Mouse (Mus musculus): ENCODE data around the gene Prcc. TPM values are rescaled to one million over a fixed set of nuclear protein-coding genes. Genes with fewer than 3 reads are reported as not detected.
"Not testable (repeated sequence)": the region's sequence is repeated elsewhere in the genome, so short reads cannot be mapped to it uniquely, and the experiment has no call there.

The Prcc gene
- polyA plus RNA-seq, 1 experiment from 2014 or later: 14.3 TPM

GRCm38 (mm10) chr3:87901036-87901624 lies 15.7 kb upstream of the Prcc start:
- no peak for ATAC-seq (ENCODE audit: low FRiP score, low read depth)
- Histone ChIP-seq H3K9me3 (no peaks in the 10 kb centered on the region), H3K27ac (no peak overlapping the region), H3K27me3 (replicated peaks) (no peaks in the 10 kb centered on the region), H3K4me1 (no peaks in the 10 kb centered on the region), H3K4me3 (no peak overlapping the region), H3K9ac (no peak overlapping the region), H3K4me2 (replicated peaks) (no peak overlapping the region), H3K36me3 (no peaks in the 10 kb centered on the region)
- WGBS: 63% methylated on average over 1 of the region's 1 CpGs

GRCm38 (mm10) chr3:87899776-87900175 lies 14.4 kb upstream of the Prcc start:
- ATAC-seq (ENCODE audit: low FRiP score, low read depth): no peak
- WGBS: 81% methylated on average over 3 of the region's 3 CpGs
- H3K4me1 ChIP-seq: no peaks in the 10 kb centered on the region
- no peak overlapping the region for H3K4me2 ChIP-seq (replicated peaks)
- H3K27me3 ChIP-seq (replicated peaks): no peaks in the 10 kb centered on the region
- H3K4me3 ChIP-seq: no peak overlapping the region
- H3K27ac ChIP-seq: no peak overlapping the region
- no peaks in the 10 kb centered on the region for H3K9me3 ChIP-seq
- no peaks in the 10 kb centered on the region for H3K36me3 ChIP-seq
- H3K9ac ChIP-seq: no peak overlapping the region

- Histone ChIP-seq H3K9ac (no peak overlapping the region), H3K4me1 (no peaks in the 10 kb centered on the region), H3K4me2 (replicated peaks) (no peak overlapping the region), H3K9me3 (no peaks in the 10 kb centered on the region), H3K27me3 (replicated peaks) (no peaks in the 10 kb centered on the region), H3K36me3 (no peaks in the 10 kb centered on the region), H3K4me3 (no peak overlapping the region), H3K27ac (no peak overlapping the region)
- ATAC-seq (ENCODE audit: low FRiP score, low read depth): no peak
- 78% methylated on average over 3 of the region's 3 CpGs for WGBS
These were observed 13.9 kb upstream of the Prcc start for GRCm38 (mm10) chr3:87899266-87899665.

GRCm38 (mm10) chr3:87893367-87893905 lies 8.0 kb upstream of the Prcc start:
- Histone ChIP-seq H3K4me2 (replicated peaks) (no peak overlapping the region), H3K4me1 (no peaks in the 10 kb centered on the region), H3K36me3 (no peaks in the 10 kb centered on the region), H3K27ac (no peak overlapping the region), H3K27me3 (replicated peaks) (no peaks in the 10 kb centered on the region), H3K4me3 (no peak overlapping the region), H3K9me3 (no peaks in the 10 kb centered on the region), H3K9ac (no peak overlapping the region)
- no peak for ATAC-seq (ENCODE audit: low FRiP score, low read depth)
- WGBS: 82% methylated on average over 3 of the region's 3 CpGs

GRCm38 (mm10) chr3:87891481-87891880 lies 6.1 kb upstream of the Prcc start:
- no peaks in the 10 kb centered on the region for H3K36me3 ChIP-seq
- no peak overlapping the region for H3K9ac ChIP-seq
- no peak overlapping the region for H3K4me2 ChIP-seq (replicated peaks)
- H3K27me3 ChIP-seq (replicated peaks): no peaks in the 10 kb centered on the region
- no peak for ATAC-seq (ENCODE audit: low FRiP score, low read depth)
- no peaks in the 10 kb centered on the region for H3K4me1 ChIP-seq
- WGBS: 67% methylated on average over 3 of the region's 3 CpGs
- H3K9me3 ChIP-seq: peaks cover 4% of the 10 kb centered on the region; the same call in 1 of the 2 replicates
- H3K27ac ChIP-seq: no peak overlapping the region
- H3K4me3 ChIP-seq: no peak overlapping the region

- H3K27me3 ChIP-seq (replicated peaks); H3K4me3 ChIP-seq; ATAC-seq (ENCODE audit: low FRiP score, low read depth); H3K4me2 ChIP-seq (replicated peaks); H3K27ac ChIP-seq; H3K36me3 ChIP-seq; H3K9me3 ChIP-seq; H3K9ac ChIP-seq: not testable (repeated sequence)
- WGBS: 89% methylated on average over 4 of the region's 4 CpGs
- H3K4me1 ChIP-seq: peaks cover 17% of the 10 kb centered on the region
These were observed 2.0 kb upstream of the Prcc start for GRCm38 (mm10) chr3:87887400-87887799.

GRCm38 (mm10) chr3:87886416-87886815 lies 1.0 kb upstream of the Prcc start:
- 87% methylated on average over 6 of the region's 6 CpGs for WGBS
- Histone ChIP-seq H3K27ac (no peak overlapping the region), H3K36me3 (no peaks in the 10 kb centered on the region), H3K4me3 (no peak overlapping the region), H3K9ac (no peak overlapping the region), H3K4me2 (replicated peaks) (peak overlapping the region; percentile 47), H3K9me3 (peaks cover 4% of the 10 kb centered on the region; the same call in 1 of the 2 replicates), H3K4me1 (peaks cover 17% of the 10 kb centered on the region), H3K27me3 (replicated peaks) (no peaks in the 10 kb centered on the region)
- 0 out of 2 replicates have a peak, but pooled peaks have one; percentile 1 for ATAC-seq (ENCODE audit: low FRiP score, low read depth)

- H3K4me3 ChIP-seq: peak overlapping the region; percentile 100
- WGBS: 18% methylated on average over 10 of the region's 10 CpGs
- H3K27ac ChIP-seq: no peak overlapping the region
These were observed 577 bp upstream of the Prcc start for GRCm38 (mm10) chr3:87886004-87886365.

GRCm38 (mm10) chr3:87884708-87885251 lies 628 bp downstream of the Prcc start:
- peaks cover 4% of the 10 kb centered on the region; the same call in 1 of the 2 replicates for H3K9me3 ChIP-seq
- H3K4me3 ChIP-seq: peak overlapping the region; percentile 100
- no peaks in the 10 kb centered on the region for H3K27me3 ChIP-seq (replicated peaks)
- ATAC-seq (ENCODE audit: low FRiP score, low read depth): peak; percentile 11
- peak overlapping the region; percentile 95 for H3K4me2 ChIP-seq (replicated peaks)
- H3K27ac ChIP-seq: peak overlapping the region; percentile 62; the same call in 1 of the 2 replicates
- H3K4me1 ChIP-seq: peaks cover 17% of the 10 kb centered on the region
- H3K36me3 ChIP-seq: peaks cover 9% of the 10 kb centered on the region
- WGBS: under 1% methylated on average over 28 of the region's 28 CpGs
- peak overlapping the region; percentile 95 for H3K9ac ChIP-seq

More at GRCm38 (mm10) chr3:87886004-87886365, 577 bp upstream of the Prcc start:
- Histone ChIP-seq H3K36me3 (no peaks in the 10 kb centered on the region), H3K27me3 (replicated peaks) (no peaks in the 10 kb centered on the region), H3K9ac (no peak overlapping the region), H3K4me2 (replicated peaks) (peak overlapping the region; percentile 47), H3K9me3 (peaks cover 4% of the 10 kb centered on the region; the same call in 1 of the 2 replicates), H3K4me1 (peaks cover 17% of the 10 kb centered on the region)
- ATAC-seq (ENCODE audit: low FRiP score, low read depth): peak; percentile 41

- ATAC-seq (ENCODE audit: low FRiP score, low read depth): no peak
- Histone ChIP-seq H3K4me3 (peak overlapping the region; percentile 100), H3K4me2 (replicated peaks) (peak overlapping the region; percentile 95), H3K27ac (no peak overlapping the region), H3K9me3 (peaks cover 4% of the 10 kb centered on the region; the same call in 1 of the 2 replicates), H3K4me1 (peaks cover 17% of the 10 kb centered on the region), H3K36me3 (peaks cover 10% of the 10 kb centered on the region), H3K27me3 (replicated peaks) (no peaks in the 10 kb centered on the region), H3K9ac (peak overlapping the region; percentile 95)
- 7% methylated on average over 3 of the region's 3 CpGs for WGBS
These were observed 1.1 kb downstream of the Prcc start for GRCm38 (mm10) chr3:87884291-87884690.

GRCm38 (mm10) chr3:87877730-87878129 lies 7.7 kb downstream of the Prcc start:
- Histone ChIP-seq H3K4me3 (no peak overlapping the region), H3K9me3 (no peaks in the 10 kb centered on the region), H3K9ac (no peak overlapping the region), H3K27me3 (replicated peaks) (no peaks in the 10 kb centered on the region), H3K4me2 (replicated peaks) (no peak overlapping the region), H3K36me3 (peaks cover 16% of the 10 kb centered on the region), H3K27ac (no peak overlapping the region), H3K4me1 (no peaks in the 10 kb centered on the region)
- no peak for ATAC-seq (ENCODE audit: low FRiP score, low read depth)
- 94% methylated on average over 4 of the region's 4 CpGs for WGBS

- peaks cover 83% of the 10 kb centered on the region for H3K36me3 ChIP-seq
- H3K4me2 ChIP-seq (replicated peaks); H3K9me3 ChIP-seq; H3K4me3 ChIP-seq; H3K4me1 ChIP-seq; H3K27ac ChIP-seq; H3K27me3 ChIP-seq (replicated peaks); ATAC-seq (ENCODE audit: low FRiP score, low read depth); H3K9ac ChIP-seq: not testable (repeated sequence)
- WGBS: 97% methylated on average over 4 of the region's 4 CpGs
These were observed 21.3 kb downstream of the Prcc start for GRCm38 (mm10) chr3:87864111-87864510.

Measured in neural tube, embryonic 12.5 days (tissue).